ENCODE assay signal across 8 mouse cellular contexts in genomic region chr9:23083562-23083961, GRCm38 (mm10).
DNase-seq lines count a peak whose midpoint lies in the region; ATAC-seq lines count a peak whose summit lies in the region.

No protein-coding gene starts in this region.

- H3K9me3 ChIP-seq in intestine, embryonic 16.5 days (ENCODE audit: control insufficient read depth, low read length): no peaks in the 10 kb centered on the region
- H3K9me3 ChIP-seq in midbrain, embryonic 12.5 days: no peaks in the 10 kb centered on the region
- no peaks in the 10 kb centered on the region for H3K9me3 ChIP-seq in stomach, embryonic 14.5 days (ENCODE audit: control insufficient read depth, low read depth, low read length)

- H3K4me1 ChIP-seq in intestine, embryonic 16.5 days (ENCODE audit: control insufficient read depth, insufficient read depth, low read length): peaks cover 7% of the 10 kb centered on the region
- peaks cover 14% of the 10 kb centered on the region for H3K4me1 ChIP-seq in midbrain, embryonic 12.5 days
- peaks cover 6% of the 10 kb centered on the region; the same call in 1 of the 2 replicates for H3K4me1 ChIP-seq in stomach, embryonic 14.5 days (ENCODE audit: control insufficient read depth, insufficient read depth, low read length)

- peak overlapping the region; percentile 48 for H3K4me2 ChIP-seq in intestine, embryonic 16.5 days (ENCODE audit: low read depth, low read length)
- peak overlapping the region; percentile 34 for H3K4me2 ChIP-seq in midbrain, embryonic 12.5 days (replicated peaks)
- H3K4me2 ChIP-seq in stomach, embryonic 14.5 days (replicated peaks; ENCODE audit: low read depth, low read length): peak overlapping the region; percentile 13; the same call in 1 of the 2 replicates

- H3K36me3 ChIP-seq in intestine, embryonic 16.5 days (ENCODE audit: control insufficient read depth, insufficient read depth, low read length): no peaks in the 10 kb centered on the region
- H3K36me3 ChIP-seq in midbrain, embryonic 12.5 days: no peaks in the 10 kb centered on the region
- H3K36me3 ChIP-seq in stomach, embryonic 14.5 days (ENCODE audit: control insufficient read depth, insufficient read depth, low read length): no peaks in the 10 kb centered on the region

- peak; percentile 92 for ATAC-seq in intestine, embryonic 16.5 days
- ATAC-seq in midbrain, embryonic 12.5 days (ENCODE audit: low FRiP score, low read depth): peak; percentile 92
- peak; percentile 94 for ATAC-seq in stomach, embryonic 14.5 days (ENCODE audit: insufficient number of reproducible peaks, insufficient read depth, low FRiP score, low read depth)
- no peak for ATAC-seq in activated CD4-positive, CD25-positive, alpha-beta regulatory T cell, adult 4 months

- 12% methylated on average over 17 of the region's 17 CpGs for WGBS in intestine, embryonic 16.5 days
- 17% methylated on average over 17 of the region's 17 CpGs for WGBS in midbrain, embryonic 12.5 days
- 11% methylated on average over 17 of the region's 17 CpGs for WGBS in stomach, embryonic 14.5 days

- 0 out of 2 replicates have a peak overlapping the region, but pooled peaks have one; percentile 3 for H3K9ac ChIP-seq in intestine, embryonic 16.5 days (ENCODE audit: low read depth, low read length)
- H3K9ac ChIP-seq in midbrain, embryonic 12.5 days (replicated peaks): 0 out of 2 replicates have a peak overlapping the region, but pooled peaks have one; percentile 24
- no peak overlapping the region for H3K9ac ChIP-seq in stomach, embryonic 14.5 days (replicated peaks; ENCODE audit: low read depth, low read length)

- peak overlapping the region; percentile 60 for H3K27ac ChIP-seq in intestine, embryonic 16.5 days (ENCODE audit: low read length)
- H3K27ac ChIP-seq in midbrain, embryonic 12.5 days (replicated peaks): peak overlapping the region; percentile 76
- peak overlapping the region; percentile 61 for H3K27ac ChIP-seq in stomach, embryonic 14.5 days (ENCODE audit: low read length)

- H3K27me3 ChIP-seq in intestine, embryonic 16.5 days (replicated peaks; ENCODE audit: control insufficient read depth, insufficient read depth, low read length): no peaks in the 10 kb centered on the region
- H3K27me3 ChIP-seq in midbrain, embryonic 12.5 days: no peaks in the 10 kb centered on the region; the same call in 1 of the 2 replicates
- H3K27me3 ChIP-seq in stomach, embryonic 14.5 days (ENCODE audit: control insufficient read depth, insufficient read depth, low read length): no peaks in the 10 kb centered on the region

- DNase-seq in adrenal gland, adult 8-10 months: peak; percentile 74
- DNase-seq in embryo, embryonic 11.5 days (ENCODE audit: low read depth, low spot score): peak; percentile 75
- DNase-seq in heart, adult 11 months: peak; percentile 97
- DNase-seq in left cerebral cortex, postnatal 14 days (ENCODE audit: low spot score in 2 of 2): peak; percentile 22 to 58

- peak overlapping the region; percentile 25 for H3K4me3 ChIP-seq in intestine, embryonic 16.5 days (ENCODE audit: low read length)
- 0 out of 2 replicates have a peak overlapping the region, but pooled peaks have one; percentile 7 for H3K4me3 ChIP-seq in midbrain, embryonic 12.5 days
- no peak overlapping the region for H3K4me3 ChIP-seq in stomach, embryonic 14.5 days (ENCODE audit: low read depth, low read length)

- intact Hi-C loops in left cerebral cortex, postnatal 14 days (cut with DNase I): no loop called here

Comparison
In these comparisons a context has a peak if more than half of its experiments do, and no peak if none do; other contexts are left out.
1. DNase-seq: peak in every context shown above with its lines; median percentile 97 in heart, adult 11 months; 75 in embryo, embryonic 11.5 days; 74 in adrenal gland, adult 8-10 months; 40 in left cerebral cortex, postnatal 14 days.